Mouse (Mus musculus) kidney, embryonic 14.5 days (tissue): Measurements from ENCODE around the gene Plod3. TPM values are rescaled to one million over a fixed set of nuclear protein-coding genes. Genes with fewer than 3 reads are reported as not detected.
"Not testable (repeated sequence)": the region's sequence is repeated elsewhere in the genome, so short reads cannot be mapped to it uniquely, and the experiment has no call there.

Experiments used
- ATAC-seq: fragments of 200-750 bp; cut with Nextera tagmentation; 2 replicates; pipeline ENCODE4 v1.8.0; 2017; ENCODE audit warnings: moderate number of reproducible peaks, mild to moderate bottlenecking, moderate TSS enrichment, moderate library complexity; ENCODE audit not compliant: low FRiP score, low TSS enrichment
- H3K27ac ChIP-seq: fragments of 300-500 bp; sonication (generic); 2 replicates; pipeline ENCODE4 v1.5.1; 2014; ENCODE audit warnings: low read depth, mild to moderate bottlenecking, low read length, moderate library complexity, mixed read lengths
- H3K27me3 ChIP-seq: fragments of 300-500 bp; sonication (generic); 2 replicates; pipeline ENCODE4 v1.6.1; 2014; ENCODE audit warnings: mild to moderate bottlenecking, low read length; ENCODE audit not compliant: control insufficient read depth, insufficient read depth
- H3K36me3 ChIP-seq: fragments of 300-500 bp; sonication (generic); 2 replicates; pipeline ENCODE4 v1.6.1; 2014; ENCODE audit warnings: low read length, mixed read lengths; ENCODE audit not compliant: control insufficient read depth, insufficient read depth
- H3K4me1 ChIP-seq: fragments of 300-500 bp; sonication (generic); 2 replicates; pipeline ENCODE4 v1.6.1; 2014; ENCODE audit warnings: low read length, mixed read lengths; ENCODE audit not compliant: control insufficient read depth, insufficient read depth
- H3K4me2 ChIP-seq: fragments of 300-500 bp; sonication (generic); replicated peaks from 2 replicates; pipeline ENCODE4 v1.6.1; 2014; ENCODE audit warnings: low read depth, mild to moderate bottlenecking, low read length
- H3K4me3 ChIP-seq: fragments of 300-500 bp; sonication (generic); 2 replicates; pipeline ENCODE4 v1.5.1; 2014; ENCODE audit warnings: mild to moderate bottlenecking, low read length
- H3K9ac ChIP-seq: fragments of 300-500 bp; sonication (generic); 2 replicates; pipeline ENCODE4 v1.6.1; 2014; ENCODE audit warnings: low read depth, mild to moderate bottlenecking, low read length, moderate library complexity
- H3K9me3 ChIP-seq: fragments of 300-500 bp; sonication (generic); 2 replicates; pipeline ENCODE4 v1.6.1; 2016; ENCODE audit warnings: low read length; ENCODE audit not compliant: control insufficient read depth
- WGBS: fragments of 180-500 bp; shearing (Covaris S2); extraction: QIAGEN DNeasy Blood & Tissue Kit; methylation state at CpG from one replicate; pipeline ENCODE4 v1.1.7; 2014; 5-methylcytosine and 5-hydroxymethylcytosine counted together
- polyA plus RNA-seq: library from polyadenylated mRNA; unstranded; fragments of >200 nt; fragmentation: Nextera tagmentation; extraction: Ambion mirVana; gene quantifications from 2 replicates; pipeline ENCODE4 v1.2.1, GENCODE M21; 2014

Plod3 gene
- polyA plus RNA-seq, 1 experiment from 2014 or later: 41.4 TPM

- not testable (repeated sequence) for H3K4me2 ChIP-seq, H3K36me3 ChIP-seq, H3K9me3 ChIP-seq, ATAC-seq, H3K4me3 ChIP-seq, H3K9ac ChIP-seq, H3K4me1 ChIP-seq, H3K27me3 ChIP-seq, H3K27ac ChIP-seq
- WGBS: 89% methylated on average over 14 of the region's 14 CpGs
These were observed 37.1 kb upstream of the Plod3 start for GRCm38 (mm10) chr5:136949551-136950336.

- H3K27me3 ChIP-seq: no peaks in the 10 kb centered on the region
- H3K9me3 ChIP-seq: no peaks in the 10 kb centered on the region
- H3K4me3 ChIP-seq: no peak overlapping the region
- ATAC-seq: no peak
- H3K36me3 ChIP-seq: no peaks in the 10 kb centered on the region
- WGBS: 90% methylated on average over 6 of the region's 6 CpGs
- no peak overlapping the region for H3K27ac ChIP-seq
- H3K4me2 ChIP-seq: no peak overlapping the region
- peaks cover 8% of the 10 kb centered on the region; the same call in 1 of the 2 replicates for H3K4me1 ChIP-seq
- H3K9ac ChIP-seq: no peak overlapping the region
These were observed 36.3 kb upstream of the Plod3 start for GRCm38 (mm10) chr5:136950521-136950920.

- no peaks in the 10 kb centered on the region for H3K27me3 ChIP-seq
- H3K9me3 ChIP-seq: no peaks in the 10 kb centered on the region
- 73% methylated on average over 4 of the region's 4 CpGs for WGBS
- H3K36me3 ChIP-seq: no peaks in the 10 kb centered on the region
- H3K4me3 ChIP-seq: no peak overlapping the region
- no peak overlapping the region for H3K27ac ChIP-seq
- no peak overlapping the region for H3K4me2 ChIP-seq
- no peak for ATAC-seq
- peaks cover 8% of the 10 kb centered on the region; the same call in 1 of the 2 replicates for H3K4me1 ChIP-seq
- no peak overlapping the region for H3K9ac ChIP-seq
These were observed 34.7 kb upstream of the Plod3 start for GRCm38 (mm10) chr5:136952153-136952552.

- no peaks in the 10 kb centered on the region for H3K36me3 ChIP-seq
- no peaks in the 10 kb centered on the region for H3K27me3 ChIP-seq
- H3K4me2 ChIP-seq: peak within 1 kb of the TSS; percentile 76
- peak within 1 kb of the TSS; percentile 67 for H3K4me3 ChIP-seq
- peak; percentile 100 for ATAC-seq
- peak within 1 kb of the TSS; percentile 87 for H3K9ac ChIP-seq
- no peaks in the 10 kb centered on the region for H3K9me3 ChIP-seq
- no peak within 1 kb of the TSS for H3K27ac ChIP-seq
- WGBS: under 1% methylated on average over 23 of the region's 23 CpGs
- H3K4me1 ChIP-seq: peaks cover 8% of the 10 kb centered on the region; the same call in 1 of the 2 replicates
These were observed 33.8 kb upstream of the Plod3 start, which contains the start of gene Fis1 for GRCm38 (mm10) chr5:136953015-136953414. Gene Fis1, plus strand, starts transcription at chr5:136953275.

GRCm38 (mm10) chr5:136953440-136953951 is 33.3 kb upstream of the Plod3 start:
- Histone ChIP-seq H3K9ac (peak overlapping the region; percentile 87), H3K36me3 (no peaks in the 10 kb centered on the region), H3K9me3 (no peaks in the 10 kb centered on the region), H3K4me1 (peaks cover 9% of the 10 kb centered on the region; the same call in 1 of the 2 replicates), H3K4me2 (peak overlapping the region; percentile 76), H3K27me3 (no peaks in the 10 kb centered on the region), H3K27ac (no peak overlapping the region), H3K4me3 (peak overlapping the region; percentile 67)
- ATAC-seq: no peak
- 3% methylated on average over 12 of the region's 12 CpGs for WGBS

- 85% methylated on average over 4 of the region's 4 CpGs for WGBS
- Histone ChIP-seq H3K27ac (no peak overlapping the region), H3K27me3 (no peaks in the 10 kb centered on the region), H3K9ac (no peak overlapping the region), H3K36me3 (no peaks in the 10 kb centered on the region), H3K4me3 (no peak overlapping the region), H3K9me3 (no peaks in the 10 kb centered on the region), H3K4me2 (no peak overlapping the region), H3K4me1 (peaks cover 15% of the 10 kb centered on the region; the same call in 1 of the 2 replicates)
- ATAC-seq: no peak
These were observed 31.2 kb upstream of the Plod3 start for GRCm38 (mm10) chr5:136955622-136956021.

- Histone ChIP-seq H3K27ac (no peak overlapping the region), H3K36me3 (no peaks in the 10 kb centered on the region), H3K4me1 (peaks cover 21% of the 10 kb centered on the region), H3K27me3 (no peaks in the 10 kb centered on the region), H3K9me3 (no peaks in the 10 kb centered on the region), H3K9ac (no peak overlapping the region), H3K4me2 (no peak overlapping the region), H3K4me3 (no peak overlapping the region)
- WGBS: 88% methylated on average over 1 of the region's 1 CpGs
- ATAC-seq: no peak
These were observed 29.6 kb upstream of the Plod3 start for GRCm38 (mm10) chr5:136957250-136957649.

GRCm38 (mm10) chr5:136958991-136959605 is 27.7 kb upstream of the Plod3 start:
- Histone ChIP-seq H3K9me3 (no peaks in the 10 kb centered on the region), H3K27ac (peak overlapping the region; percentile 82), H3K9ac (no peak overlapping the region; the same call in 1 of the 2 replicates), H3K4me2 (no peak overlapping the region), H3K36me3 (peaks cover 11% of the 10 kb centered on the region), H3K27me3 (no peaks in the 10 kb centered on the region), H3K4me1 (peaks cover 23% of the 10 kb centered on the region), H3K4me3 (no peak overlapping the region; the same call in 1 of the 2 replicates)
- no peak for ATAC-seq
- 47% methylated on average over 5 of the region's 5 CpGs for WGBS

- H3K9me3 ChIP-seq: no peaks in the 10 kb centered on the region
- H3K9ac ChIP-seq: no peak overlapping the region
- no peak for ATAC-seq
- no peak overlapping the region for H3K4me3 ChIP-seq
- H3K36me3 ChIP-seq: peaks cover 21% of the 10 kb centered on the region
- no peak overlapping the region for H3K27ac ChIP-seq
- peaks cover 20% of the 10 kb centered on the region for H3K4me1 ChIP-seq
- WGBS: 94% methylated on average over 6 of the region's 6 CpGs
- H3K27me3 ChIP-seq: no peaks in the 10 kb centered on the region
- no peak overlapping the region for H3K4me2 ChIP-seq
These were observed 26.8 kb upstream of the Plod3 start for GRCm38 (mm10) chr5:136960053-136960452.
